Mouse (Mus musculus): ENCODE results near the gene Prnd. TPM values are rescaled to one million over a fixed set of nuclear protein-coding genes. Genes with fewer than 3 reads are reported as not detected.

Gene Prnd
- polyA plus RNA-seq, 1 experiment from 2014 or later, result 14.6 TPM

GRCm38 (mm10) chr2:131953711-131954110 is 3.0 kb downstream of the Prnd start:
- no peaks in the 10 kb centered on the region for H3K36me3 ChIP-seq (ENCODE audit: control insufficient read depth, insufficient read depth, low read length)
- ATAC-seq (ENCODE audit: insufficient number of reproducible peaks, low FRiP score, low TSS enrichment, low read depth) (no peak), DNase-seq (ENCODE audit: low spot score) (no peak)
- H3K9me3 ChIP-seq (ENCODE audit: control insufficient read depth, low read length), result no peaks in the 10 kb centered on the region
- no peak overlapping the region for H3K4me3 ChIP-seq (ENCODE audit: low read depth, low read length)
- peak overlapping the region; percentile 39 for H3K4me2 ChIP-seq (ENCODE audit: low read depth, severe bottlenecking)
- WGBS, result 92% methylated on average over 4 of the region's 4 CpGs
- H3K4me1 ChIP-seq (ENCODE audit: control insufficient read depth, insufficient read depth, low read length), result peaks cover 10% of the 10 kb centered on the region
- no peak overlapping the region for H3K27ac ChIP-seq (replicated peaks; ENCODE audit: low read depth, low read length)
- H3K9ac ChIP-seq (ENCODE audit: low read length), result no peak overlapping the region
- H3K27me3 ChIP-seq (ENCODE audit: control insufficient read depth, insufficient read depth, low read length), result peaks cover 17% of the 10 kb centered on the region

GRCm38 (mm10) chr2:131954835-131955234 is 4.2 kb downstream of the Prnd start:
- H3K4me2 ChIP-seq (ENCODE audit: low read depth, severe bottlenecking), result peak overlapping the region; percentile 41; the same call in 1 of the 2 replicates
- ATAC-seq (ENCODE audit: insufficient number of reproducible peaks, low FRiP score, low TSS enrichment, low read depth) (no peak), DNase-seq (ENCODE audit: low spot score) (no peak)
- H3K36me3 ChIP-seq (ENCODE audit: control insufficient read depth, insufficient read depth, low read length), result no peaks in the 10 kb centered on the region
- no peak overlapping the region for H3K9ac ChIP-seq (ENCODE audit: low read length)
- 62% methylated on average over 9 of the region's 9 CpGs for WGBS
- no peak overlapping the region; the same call in 1 of the 2 replicates for H3K4me3 ChIP-seq (ENCODE audit: low read depth, low read length)
- peaks cover 17% of the 10 kb centered on the region for H3K27me3 ChIP-seq (ENCODE audit: control insufficient read depth, insufficient read depth, low read length)
- H3K4me1 ChIP-seq (ENCODE audit: control insufficient read depth, insufficient read depth, low read length), result peaks cover 10% of the 10 kb centered on the region
- no peak overlapping the region for H3K27ac ChIP-seq (replicated peaks; ENCODE audit: low read depth, low read length)
- H3K9me3 ChIP-seq (ENCODE audit: control insufficient read depth, low read length), result no peaks in the 10 kb centered on the region

- no peaks in the 10 kb centered on the region for H3K9me3 ChIP-seq (ENCODE audit: control insufficient read depth, low read length)
- H3K4me1 ChIP-seq (ENCODE audit: control insufficient read depth, insufficient read depth, low read length), result peaks cover 10% of the 10 kb centered on the region
- no peak overlapping the region for H3K27ac ChIP-seq (replicated peaks; ENCODE audit: low read depth, low read length)
- H3K9ac ChIP-seq (ENCODE audit: low read length), result no peak overlapping the region
- H3K4me3 ChIP-seq (ENCODE audit: low read depth, low read length), result peak overlapping the region; percentile 12; the same call in 1 of the 2 replicates
- peaks cover 17% of the 10 kb centered on the region for H3K27me3 ChIP-seq (ENCODE audit: control insufficient read depth, insufficient read depth, low read length)
- ATAC-seq (ENCODE audit: insufficient number of reproducible peaks, low FRiP score, low TSS enrichment, low read depth) (no peak), DNase-seq (ENCODE audit: low spot score) (peak; percentile 32)
- WGBS, result 4% methylated on average over 17 of the region's 17 CpGs
- H3K4me2 ChIP-seq (ENCODE audit: low read depth, severe bottlenecking), result peak overlapping the region; percentile 41
- H3K36me3 ChIP-seq (ENCODE audit: control insufficient read depth, insufficient read depth, low read length), result no peaks in the 10 kb centered on the region
Observed at GRCm38 (mm10) chr2:131955264-131955663, 4.6 kb downstream of the Prnd start.

- no peaks in the 10 kb centered on the region for H3K9me3 ChIP-seq (ENCODE audit: control insufficient read depth, low read length)
- no peak overlapping the region for H3K4me3 ChIP-seq (ENCODE audit: low read depth, low read length)
- peaks cover 17% of the 10 kb centered on the region for H3K27me3 ChIP-seq (ENCODE audit: control insufficient read depth, insufficient read depth, low read length)
- no peak for DNase-seq (ENCODE audit: low spot score)
- H3K9ac ChIP-seq (ENCODE audit: low read length), result no peak overlapping the region
- no peak overlapping the region for H3K4me2 ChIP-seq (ENCODE audit: low read depth, severe bottlenecking)
- H3K27ac ChIP-seq (replicated peaks; ENCODE audit: low read depth, low read length), result no peak overlapping the region
- no peak for ATAC-seq (ENCODE audit: insufficient number of reproducible peaks, low FRiP score, low TSS enrichment, low read depth)
- WGBS, result 78% methylated on average over 7 of the region's 7 CpGs
- H3K4me1 ChIP-seq (ENCODE audit: control insufficient read depth, insufficient read depth, low read length), result peaks cover 10% of the 10 kb centered on the region
- no peaks in the 10 kb centered on the region for H3K36me3 ChIP-seq (ENCODE audit: control insufficient read depth, insufficient read depth, low read length)
Observed at GRCm38 (mm10) chr2:131956336-131957256, 5.9 kb downstream of the Prnd start.

GRCm38 (mm10) chr2:131957731-131958222 is 7.1 kb downstream of the Prnd start:
- Histone ChIP-seq H3K4me3 (ENCODE audit: low read depth, low read length) (no peak overlapping the region), H3K36me3 (ENCODE audit: control insufficient read depth, insufficient read depth, low read length) (no peaks in the 10 kb centered on the region), H3K4me2 (ENCODE audit: low read depth, severe bottlenecking) (no peak overlapping the region), H3K27me3 (ENCODE audit: control insufficient read depth, insufficient read depth, low read length) (peaks cover 14% of the 10 kb centered on the region), H3K9ac (ENCODE audit: low read length) (no peak overlapping the region), H3K27ac (replicated peaks; ENCODE audit: low read depth, low read length) (no peak overlapping the region), H3K9me3 (ENCODE audit: control insufficient read depth, low read length) (no peaks in the 10 kb centered on the region), H3K4me1 (ENCODE audit: control insufficient read depth, insufficient read depth, low read length) (peaks cover 10% of the 10 kb centered on the region)
- 57% methylated on average over 9 of the region's 9 CpGs for WGBS
- ATAC-seq (ENCODE audit: insufficient number of reproducible peaks, low FRiP score, low TSS enrichment, low read depth) (no peak), DNase-seq (ENCODE audit: low spot score) (peak; percentile 52)

GRCm38 (mm10) chr2:131961671-131962070 is 11.0 kb downstream of the Prnd start:
- no peak overlapping the region for H3K9ac ChIP-seq (ENCODE audit: low read length)
- 77% methylated on average over 2 of the region's 2 CpGs for WGBS
- H3K4me2 ChIP-seq (ENCODE audit: low read depth, severe bottlenecking), result no peak overlapping the region
- H3K27ac ChIP-seq (replicated peaks; ENCODE audit: low read depth, low read length), result no peak overlapping the region
- ATAC-seq (ENCODE audit: insufficient number of reproducible peaks, low FRiP score, low TSS enrichment, low read depth) (no peak), DNase-seq (ENCODE audit: low spot score) (no peak)
- H3K4me3 ChIP-seq (ENCODE audit: low read depth, low read length), result no peak overlapping the region
- no peaks in the 10 kb centered on the region for H3K27me3 ChIP-seq (ENCODE audit: control insufficient read depth, insufficient read depth, low read length)
- H3K9me3 ChIP-seq (ENCODE audit: control insufficient read depth, low read length), result no peaks in the 10 kb centered on the region
- H3K4me1 ChIP-seq (ENCODE audit: control insufficient read depth, insufficient read depth, low read length), result no peaks in the 10 kb centered on the region
- no peaks in the 10 kb centered on the region for H3K36me3 ChIP-seq (ENCODE audit: control insufficient read depth, insufficient read depth, low read length)

- Histone ChIP-seq H3K27me3 (ENCODE audit: control insufficient read depth, insufficient read depth, low read length) (no peaks in the 10 kb centered on the region), H3K4me3 (ENCODE audit: low read depth, low read length) (no peak overlapping the region), H3K9ac (ENCODE audit: low read length) (no peak overlapping the region), H3K9me3 (ENCODE audit: control insufficient read depth, low read length) (no peaks in the 10 kb centered on the region), H3K36me3 (ENCODE audit: control insufficient read depth, insufficient read depth, low read length) (no peaks in the 10 kb centered on the region), H3K4me1 (ENCODE audit: control insufficient read depth, insufficient read depth, low read length) (no peaks in the 10 kb centered on the region), H3K4me2 (ENCODE audit: low read depth, severe bottlenecking) (no peak overlapping the region), H3K27ac (replicated peaks; ENCODE audit: low read depth, low read length) (no peak overlapping the region)
- ATAC-seq (ENCODE audit: insufficient number of reproducible peaks, low FRiP score, low TSS enrichment, low read depth) (no peak), DNase-seq (ENCODE audit: low spot score) (no peak)
- WGBS, result 93% methylated on average over 2 of the region's 2 CpGs
Observed at GRCm38 (mm10) chr2:131970597-131970996, 19.9 kb downstream of the Prnd start.

- ATAC-seq (ENCODE audit: insufficient number of reproducible peaks, low FRiP score, low TSS enrichment, low read depth) (no peak), DNase-seq (ENCODE audit: low spot score) (no peak)
- Histone ChIP-seq H3K9ac (ENCODE audit: low read length) (no peak overlapping the region), H3K27ac (replicated peaks; ENCODE audit: low read depth, low read length) (no peak overlapping the region), H3K4me3 (ENCODE audit: low read depth, low read length) (no peak overlapping the region), H3K4me2 (ENCODE audit: low read depth, severe bottlenecking) (no peak overlapping the region), H3K27me3 (ENCODE audit: control insufficient read depth, insufficient read depth, low read length) (no peaks in the 10 kb centered on the region), H3K4me1 (ENCODE audit: control insufficient read depth, insufficient read depth, low read length) (no peaks in the 10 kb centered on the region), H3K9me3 (ENCODE audit: control insufficient read depth, low read length) (no peaks in the 10 kb centered on the region), H3K36me3 (ENCODE audit: control insufficient read depth, insufficient read depth, low read length) (no peaks in the 10 kb centered on the region)
- 80% methylated on average over 4 of the region's 4 CpGs for WGBS
Observed at GRCm38 (mm10) chr2:131971098-131971497, 20.4 kb downstream of the Prnd start.

All from limb, embryonic 11.5 days (tissue).